Mouse (Mus musculus): ENCODE data around the gene Nmi. TPM values are rescaled to one million over a fixed set of nuclear protein-coding genes. Genes with fewer than 3 reads are reported as not detected.

The Nmi gene
- polyA plus RNA-seq, 1 experiment, result 24.4 TPM

DNA sequence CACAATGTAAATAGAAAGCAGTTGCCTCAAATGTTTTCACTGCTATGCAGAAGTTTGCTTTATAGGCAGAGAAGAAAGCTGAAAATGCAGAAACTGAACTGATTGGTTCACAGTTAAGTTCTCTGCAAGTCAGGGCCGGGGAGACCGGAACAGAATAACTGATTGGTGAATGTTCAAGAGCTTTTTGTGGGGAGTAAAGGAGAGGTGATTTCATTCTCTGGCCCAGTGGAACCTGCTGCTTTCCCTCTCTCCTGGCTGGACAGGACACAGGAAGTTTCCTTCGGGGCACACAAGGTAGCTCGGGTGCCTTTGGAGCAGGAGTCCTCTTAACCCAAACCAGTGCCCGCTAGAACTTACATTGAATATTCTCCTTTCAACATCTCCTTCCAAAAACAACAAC is 1.2 kb downstream of the Nmi start:
- Histone ChIP-seq H3K27ac (replicated peaks; ENCODE audit: low read depth, low read length) (peak overlapping the region; percentile 81), H3K4me3 (ENCODE audit: insufficient read depth, low read depth, low read length) (peak overlapping the region; percentile 82), H3K4me1 (ENCODE audit: control insufficient read depth, insufficient read depth, insufficient read length, low read length) (peaks cover 4% of the 10 kb centered on the region)

DNA sequence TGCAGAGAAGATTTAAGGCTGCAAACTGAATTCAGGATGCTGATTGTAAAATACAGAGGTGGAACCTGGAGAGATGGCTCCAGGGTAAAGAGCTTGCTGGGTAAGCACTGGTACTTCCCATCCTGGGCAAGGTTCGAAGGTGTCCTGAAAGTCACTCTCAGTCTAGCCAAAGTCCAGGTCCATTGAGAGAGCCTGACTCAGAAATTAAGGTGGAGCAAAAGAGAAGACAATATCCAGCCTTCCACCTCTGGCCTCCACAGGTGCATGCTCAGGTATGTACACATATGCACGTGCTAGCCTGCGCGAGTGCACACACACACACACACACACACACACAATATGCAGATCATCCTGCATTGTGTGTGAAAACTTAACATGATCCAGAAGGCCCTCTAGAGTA is 2.4 kb downstream of the Nmi start:
- H3K27ac ChIP-seq (replicated peaks; ENCODE audit: low read depth, low read length), result no peak overlapping the region
- no peak overlapping the region for H3K4me3 ChIP-seq (ENCODE audit: insufficient read depth, low read depth, low read length)
- H3K4me1 ChIP-seq (ENCODE audit: control insufficient read depth, insufficient read depth, insufficient read length, low read length), result peaks cover 4% of the 10 kb centered on the region

DNA sequence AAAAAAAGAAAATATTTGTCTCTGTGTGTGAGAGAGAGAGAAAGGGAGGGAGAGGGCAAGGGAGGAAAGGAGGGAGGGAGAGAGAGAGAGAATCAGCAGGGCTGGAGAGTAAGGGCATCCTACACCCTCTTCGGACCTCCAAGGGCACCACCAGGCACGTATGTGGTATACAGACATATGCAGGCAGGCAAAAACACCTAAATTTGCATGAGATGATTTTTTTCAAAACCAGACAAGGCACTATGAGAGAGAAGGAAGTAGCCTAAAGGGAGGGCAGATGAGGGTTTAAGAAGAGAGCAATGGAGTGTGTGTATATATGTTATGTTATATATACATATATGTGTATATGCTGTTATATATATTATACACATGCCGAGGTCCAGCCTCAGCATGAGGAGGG is 6.0 kb downstream of the Nmi start:
- no peak overlapping the region for H3K27ac ChIP-seq (replicated peaks; ENCODE audit: low read depth, low read length)
- H3K4me3 ChIP-seq (ENCODE audit: insufficient read depth, low read depth, low read length), result no peak overlapping the region
- H3K4me1 ChIP-seq (ENCODE audit: control insufficient read depth, insufficient read depth, insufficient read length, low read length), result peaks cover 4% of the 10 kb centered on the region

DNA sequence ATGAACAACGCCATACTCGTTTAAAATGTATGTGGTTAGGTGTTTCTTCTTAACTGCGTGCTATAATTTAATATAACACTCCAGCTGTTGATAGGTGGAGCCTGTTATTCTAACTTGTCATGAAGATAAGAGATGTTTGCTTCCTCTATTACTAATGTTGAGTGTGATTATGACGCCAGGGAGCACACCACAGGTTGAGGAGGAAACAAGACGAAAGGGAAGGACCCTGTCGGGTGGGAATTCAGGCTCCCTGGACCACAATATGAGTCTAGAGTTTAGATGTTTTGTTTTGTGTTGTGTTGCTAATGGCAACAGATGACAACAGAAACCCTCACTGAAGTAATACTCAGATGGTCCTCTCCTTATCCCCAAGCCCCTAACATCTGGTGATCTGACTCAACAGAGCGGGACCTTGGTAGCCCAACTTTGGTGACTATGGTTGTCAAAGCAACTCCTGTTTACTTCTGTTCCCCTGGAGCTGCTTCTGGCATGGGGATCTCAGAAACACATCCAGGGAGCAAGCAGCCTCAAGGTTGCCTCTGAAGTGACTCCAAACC is 19.6 kb downstream of the Nmi start:
- no peaks in the 10 kb centered on the region for H3K4me1 ChIP-seq (ENCODE audit: control insufficient read depth, insufficient read depth, insufficient read length, low read length)
- H3K4me3 ChIP-seq (ENCODE audit: insufficient read depth, low read depth, low read length), result no peak overlapping the region
- no peak overlapping the region for H3K27ac ChIP-seq (replicated peaks; ENCODE audit: low read depth, low read length)

DNA sequence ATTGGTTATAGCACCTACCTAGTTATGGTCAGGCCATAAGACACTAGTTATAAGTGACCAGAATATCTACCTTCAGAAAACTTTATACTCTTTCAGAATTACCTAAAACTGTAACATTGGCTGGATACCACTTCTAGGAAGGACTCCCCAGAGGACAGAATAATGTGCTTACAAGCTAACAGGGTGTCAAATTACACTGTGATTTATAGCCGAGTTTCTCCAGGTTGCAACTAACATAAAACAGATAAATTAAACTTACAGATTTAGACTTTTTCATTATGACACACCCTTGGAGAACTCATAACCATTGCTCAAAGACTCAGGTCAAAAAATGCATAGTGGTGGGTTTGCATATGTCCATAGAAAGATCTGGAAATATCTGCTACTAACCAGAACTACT is 22.4 kb downstream of the Nmi start:
- no peak overlapping the region for H3K4me3 ChIP-seq (ENCODE audit: insufficient read depth, low read depth, low read length)
- no peaks in the 10 kb centered on the region for H3K4me1 ChIP-seq (ENCODE audit: control insufficient read depth, insufficient read depth, insufficient read length, low read length)
- H3K27ac ChIP-seq (replicated peaks; ENCODE audit: low read depth, low read length), result no peak overlapping the region

DNA sequence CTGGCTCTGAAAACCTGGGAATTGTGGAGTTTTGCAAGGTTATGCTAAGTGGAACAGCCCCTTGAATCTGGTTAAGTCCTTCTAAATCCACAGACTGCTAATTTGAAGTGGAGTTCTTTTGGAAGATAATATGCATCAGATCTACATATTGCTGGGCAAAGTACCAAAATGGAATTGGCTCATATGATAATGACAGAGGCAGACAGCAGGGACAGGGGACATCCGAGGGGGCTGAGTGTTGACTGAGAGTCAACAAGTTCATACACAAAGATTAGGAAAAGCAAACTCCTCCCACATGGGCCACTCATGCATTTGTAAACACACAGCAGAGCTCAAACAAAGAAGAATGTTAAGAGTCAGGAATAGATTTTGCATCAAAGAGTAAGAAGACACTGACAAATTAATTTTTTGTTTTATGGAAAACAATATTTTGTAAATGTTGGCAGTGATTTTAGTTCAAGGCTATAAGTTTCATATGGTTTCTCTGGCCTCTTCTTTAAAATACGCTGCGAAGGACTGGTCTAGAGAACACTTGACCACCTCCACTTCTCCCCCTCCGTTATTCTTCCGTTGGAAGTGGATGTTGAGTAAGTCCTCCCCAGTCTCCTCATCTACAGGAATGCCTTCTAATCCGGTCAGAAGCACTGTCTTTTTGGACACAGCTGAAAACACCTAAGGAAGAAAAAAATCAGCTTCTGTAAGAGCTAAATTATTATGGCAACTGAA is 25.0 kb downstream of the Nmi start:
- no peak overlapping the region for H3K4me3 ChIP-seq (ENCODE audit: insufficient read depth, low read depth, low read length)
- H3K27ac ChIP-seq (replicated peaks; ENCODE audit: low read depth, low read length), result no peak overlapping the region
- no peaks in the 10 kb centered on the region for H3K4me1 ChIP-seq (ENCODE audit: control insufficient read depth, insufficient read depth, insufficient read length, low read length)

DNA sequence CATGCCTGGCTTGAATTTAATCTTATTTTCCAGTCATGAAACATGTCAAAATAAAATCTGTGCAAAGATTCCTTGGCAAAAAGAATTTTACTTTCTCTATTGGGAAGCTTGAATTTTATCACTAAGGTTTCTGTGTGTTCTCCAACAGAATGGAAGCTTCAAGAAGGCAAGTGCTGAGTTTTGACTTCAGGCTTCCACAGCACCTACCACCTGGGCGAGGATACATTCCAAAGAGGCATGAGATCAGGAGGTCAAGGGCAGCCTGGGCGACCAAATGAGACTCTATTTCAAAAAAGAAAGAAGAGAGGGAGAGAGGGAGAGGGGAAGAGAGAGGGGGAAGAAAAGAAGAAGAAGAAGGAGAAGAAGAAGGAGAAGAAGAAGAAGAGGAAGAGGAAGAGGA is 27.5 kb downstream of the Nmi start:
- no peak overlapping the region for H3K27ac ChIP-seq (replicated peaks; ENCODE audit: low read depth, low read length)
- no peaks in the 10 kb centered on the region for H3K4me1 ChIP-seq (ENCODE audit: control insufficient read depth, insufficient read depth, insufficient read length, low read length)
- no peak overlapping the region for H3K4me3 ChIP-seq (ENCODE audit: insufficient read depth, low read depth, low read length)

DNA sequence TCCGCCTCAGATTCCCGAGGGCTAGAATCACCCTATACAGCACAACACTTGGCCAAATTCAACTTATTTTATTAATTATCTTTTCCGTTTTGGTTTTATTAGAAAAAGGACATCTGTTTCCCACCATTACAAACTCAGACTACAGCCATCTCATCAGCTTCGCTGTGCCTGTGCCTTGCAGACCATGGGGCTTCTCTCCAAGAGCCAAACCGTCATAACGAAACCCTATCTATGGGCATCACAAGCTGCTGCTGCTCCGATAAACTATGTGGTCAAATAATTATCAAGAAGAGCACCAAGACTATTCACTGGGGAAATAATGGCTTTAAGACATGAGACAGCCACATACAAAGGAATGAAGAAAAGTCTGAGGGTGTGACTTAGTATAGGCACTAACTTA is 31.5 kb downstream of the Nmi start:
- no peak overlapping the region for H3K27ac ChIP-seq (replicated peaks; ENCODE audit: low read depth, low read length)
- H3K4me1 ChIP-seq (ENCODE audit: control insufficient read depth, insufficient read depth, insufficient read length, low read length), result no peaks in the 10 kb centered on the region
- no peak overlapping the region for H3K4me3 ChIP-seq (ENCODE audit: insufficient read depth, low read depth, low read length)

DNA sequence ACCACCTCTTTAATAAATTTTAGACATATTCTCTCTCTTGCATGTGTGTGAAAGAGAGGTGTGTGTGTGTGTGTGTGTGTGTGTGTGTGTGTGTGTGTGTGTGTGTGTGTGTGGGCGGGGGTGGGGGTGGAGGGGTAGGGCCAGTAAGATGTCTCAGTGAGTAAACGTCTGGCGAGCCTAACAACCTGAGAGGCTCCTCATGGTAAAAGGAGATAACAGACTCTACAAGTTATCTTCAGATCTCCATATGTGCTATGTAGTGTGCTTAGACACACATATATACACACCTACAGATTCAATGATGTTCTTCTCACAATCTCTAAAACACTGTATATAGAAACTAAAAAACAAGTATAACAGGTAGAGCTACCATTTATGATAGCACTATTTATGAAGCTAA is 34.5 kb downstream of the Nmi start:
- Histone ChIP-seq H3K4me3 (ENCODE audit: insufficient read depth, low read depth, low read length) (no peak overlapping the region), H3K27ac (replicated peaks; ENCODE audit: low read depth, low read length) (no peak overlapping the region), H3K4me1 (ENCODE audit: control insufficient read depth, insufficient read depth, insufficient read length, low read length) (peaks cover 3% of the 10 kb centered on the region; the same call in 1 of the 2 replicates)

DNA sequence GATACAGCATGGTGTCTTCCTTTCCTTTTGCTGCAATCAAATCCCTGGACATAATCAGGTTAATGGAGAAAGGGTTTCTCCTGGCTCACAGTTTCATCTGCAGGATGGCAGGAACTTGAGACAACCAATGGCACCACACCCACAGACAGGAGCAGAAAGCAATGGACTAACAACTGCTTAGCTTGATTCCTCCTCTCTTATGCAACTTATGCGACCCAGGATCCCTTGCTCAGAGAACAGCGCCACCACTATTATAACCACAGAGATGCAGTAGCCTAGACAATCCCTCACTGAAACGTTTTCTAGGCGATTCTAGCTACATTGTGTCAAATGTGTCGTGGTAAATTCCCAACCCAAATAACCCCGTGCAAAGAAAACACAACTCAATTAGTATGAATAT is 36.3 kb downstream of the Nmi start:
- Histone ChIP-seq H3K27ac (replicated peaks; ENCODE audit: low read depth, low read length) (no peak overlapping the region), H3K4me1 (ENCODE audit: control insufficient read depth, insufficient read depth, insufficient read length, low read length) (peaks cover 3% of the 10 kb centered on the region; the same call in 1 of the 2 replicates), H3K4me3 (ENCODE audit: insufficient read depth, low read depth, low read length) (no peak overlapping the region)

DNA sequence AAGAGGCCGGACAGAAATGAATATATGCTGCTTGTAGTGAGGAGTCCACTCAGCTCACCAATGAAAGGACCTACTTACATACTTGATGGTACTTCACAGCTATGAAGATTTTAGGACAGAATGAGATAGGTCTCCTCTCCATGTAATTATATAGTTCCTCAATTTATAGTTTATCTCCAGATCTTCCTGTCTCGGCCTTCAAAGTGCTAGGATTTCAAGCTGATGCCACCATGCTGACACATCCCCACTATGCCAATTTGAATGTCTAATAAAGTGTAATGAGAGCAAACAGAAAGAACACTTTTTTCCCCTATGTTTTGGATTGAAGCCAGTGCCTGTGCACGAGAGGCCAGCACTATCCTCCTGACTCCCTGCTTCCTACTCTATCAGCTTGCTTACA is 36.7 kb downstream of the Nmi start:
- H3K4me1 ChIP-seq (ENCODE audit: control insufficient read depth, insufficient read depth, insufficient read length, low read length), result peaks cover 3% of the 10 kb centered on the region; the same call in 1 of the 2 replicates
- no peak overlapping the region for H3K27ac ChIP-seq (replicated peaks; ENCODE audit: low read depth, low read length)
- no peak overlapping the region for H3K4me3 ChIP-seq (ENCODE audit: insufficient read depth, low read depth, low read length)

DNA sequence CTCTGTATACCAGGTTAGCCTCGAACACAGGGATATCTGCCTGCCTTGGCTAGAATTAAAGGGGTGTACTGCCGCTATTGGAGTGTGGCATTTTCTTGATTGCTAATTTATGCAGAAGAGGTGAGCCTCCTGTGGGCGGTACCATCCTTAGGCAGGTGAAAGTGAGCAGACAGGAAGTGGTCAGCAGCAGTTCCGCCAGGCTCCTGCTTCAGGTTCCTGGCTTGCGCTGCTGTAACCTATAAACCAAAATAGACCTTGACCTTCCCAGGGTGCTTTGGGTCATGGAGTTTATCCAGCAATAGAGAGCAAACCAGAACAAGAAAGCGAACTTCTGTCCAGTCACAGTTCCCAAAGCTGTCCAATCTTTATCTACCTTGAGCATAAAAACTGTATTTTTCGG is 37.4 kb downstream of the Nmi start:
- H3K4me1 ChIP-seq (ENCODE audit: control insufficient read depth, insufficient read depth, insufficient read length, low read length), result peaks cover 3% of the 10 kb centered on the region; the same call in 1 of the 2 replicates
- H3K4me3 ChIP-seq (ENCODE audit: insufficient read depth, low read depth, low read length), result no peak overlapping the region; the same call in 1 of the 2 replicates

DNA sequence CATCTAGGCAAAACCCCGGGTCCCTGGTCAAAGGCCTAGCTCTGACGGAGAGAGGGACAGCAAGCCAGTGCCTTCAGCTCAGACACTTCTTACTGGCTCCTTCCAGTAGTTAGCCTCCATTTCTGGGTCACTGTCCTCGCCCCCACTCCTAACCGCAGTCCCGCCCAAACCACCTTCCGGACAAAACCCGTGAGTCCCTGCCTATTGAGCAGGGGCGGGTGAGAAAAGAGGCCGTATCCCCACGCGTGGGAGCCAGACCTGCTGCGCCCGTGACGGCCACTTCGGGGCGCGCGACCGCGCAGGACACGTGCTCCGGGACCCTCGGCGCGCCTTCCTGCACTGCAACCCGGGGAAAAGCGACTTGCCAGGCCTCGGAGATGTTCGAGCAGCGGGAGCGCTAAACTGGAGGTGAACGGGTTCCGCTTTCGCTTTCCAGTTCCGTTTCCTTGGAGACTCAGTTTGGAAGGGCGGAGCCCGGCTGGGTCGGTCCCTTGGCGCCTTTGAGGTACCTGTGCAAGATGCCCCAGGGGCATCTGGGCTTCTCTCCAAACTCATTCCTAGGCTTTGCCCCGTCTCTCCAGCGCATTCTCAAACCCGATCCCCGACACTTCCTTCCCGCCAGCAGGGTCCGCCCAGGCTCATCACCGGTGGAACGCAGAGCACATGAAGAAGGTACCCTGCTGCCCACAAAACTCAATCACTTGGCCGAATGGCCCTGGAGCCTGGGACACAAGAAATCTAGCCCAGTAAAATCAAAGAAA is 38.5 kb downstream of the Nmi start, which contains the start of gene Rbm43:
Rbm43 (minus strand) TSS at position 590 of the 761 bp plus-strand sequence.
- peaks cover 3% of the 10 kb centered on the region; the same call in 1 of the 2 replicates for H3K4me1 ChIP-seq (ENCODE audit: control insufficient read depth, insufficient read depth, insufficient read length, low read length)
- peak within 1 kb of the TSS; percentile 69 for H3K4me3 ChIP-seq (ENCODE audit: insufficient read depth, low read depth, low read length)
- peak within 1 kb of the TSS; percentile 6 for H3K27ac ChIP-seq (replicated peaks; ENCODE audit: low read depth, low read length)

More for the DNA sequence above, 37.4 kb downstream of the Nmi start:
- H3K27ac ChIP-seq (replicated peaks; ENCODE audit: low read depth, low read length), result no peak overlapping the region

DNA sequence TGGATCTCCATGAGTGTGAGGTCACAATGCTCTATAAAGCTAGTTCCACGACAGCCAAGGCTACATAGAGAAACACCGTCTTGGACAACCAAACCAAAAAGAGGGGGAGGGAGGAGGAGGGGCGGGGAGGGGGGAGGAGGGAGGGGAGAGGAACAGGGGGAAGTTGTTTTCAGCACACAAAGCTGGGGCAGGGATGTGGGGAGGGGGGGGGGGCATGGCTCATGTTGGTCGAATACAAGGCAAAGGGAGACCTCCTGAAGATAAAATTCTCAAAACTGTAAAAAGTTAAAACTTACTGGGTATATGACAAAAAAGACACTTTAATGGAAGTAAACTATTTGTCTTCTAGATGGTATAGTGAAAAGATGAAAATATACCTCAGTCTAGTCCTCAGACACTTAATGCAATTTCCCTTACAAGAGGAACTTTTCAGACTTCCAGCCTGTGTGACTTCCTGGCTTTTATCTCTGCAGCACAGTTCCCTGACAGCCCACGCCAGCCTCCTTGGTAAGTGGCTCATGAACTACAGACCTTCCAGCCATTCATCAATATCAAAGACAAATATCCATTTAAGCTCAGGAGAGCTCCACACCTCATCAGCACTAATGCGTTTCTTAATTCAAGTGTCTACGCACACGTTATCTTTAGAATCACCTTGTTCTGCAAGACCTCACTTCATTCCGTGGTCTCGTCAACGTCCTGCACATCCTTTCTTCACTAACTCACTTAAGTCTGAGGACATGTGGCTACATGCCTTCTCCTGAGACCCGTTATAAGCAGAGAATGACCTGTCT is 39.8 kb downstream of the Nmi start:
- no peak overlapping the region for H3K27ac ChIP-seq (replicated peaks; ENCODE audit: low read depth, low read length)
- H3K4me1 ChIP-seq (ENCODE audit: control insufficient read depth, insufficient read depth, insufficient read length, low read length), result peaks cover 3% of the 10 kb centered on the region; the same call in 1 of the 2 replicates
- H3K4me3 ChIP-seq (ENCODE audit: insufficient read depth, low read depth, low read length), result peak overlapping the region; percentile 29

DNA sequence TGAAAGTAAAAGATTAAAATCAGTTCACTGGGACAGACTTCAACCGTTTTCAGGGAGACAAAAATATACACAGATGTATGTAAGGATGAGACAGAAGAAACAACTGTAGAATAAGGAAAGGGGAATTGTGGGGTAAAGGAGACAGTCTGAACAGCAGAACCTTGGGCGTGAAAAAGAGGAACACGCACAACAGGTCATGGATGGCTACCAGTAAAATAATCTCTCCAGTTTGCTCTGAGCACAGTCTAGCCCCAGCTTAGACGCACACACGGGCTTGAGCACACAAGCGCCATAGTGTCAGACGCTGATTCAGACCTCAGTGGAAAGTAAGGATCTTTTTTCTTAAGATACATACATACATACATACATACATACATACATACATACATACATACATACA is 42.1 kb downstream of the Nmi start:
- Histone ChIP-seq H3K4me3 (ENCODE audit: insufficient read depth, low read depth, low read length) (no peak overlapping the region), H3K4me1 (ENCODE audit: control insufficient read depth, insufficient read depth, insufficient read length, low read length) (peaks cover 3% of the 10 kb centered on the region; the same call in 1 of the 2 replicates)

More for the DNA sequence above, 42.1 kb downstream of the Nmi start:
- no peak overlapping the region for H3K27ac ChIP-seq (replicated peaks; ENCODE audit: low read depth, low read length)
